Comparison of ENCODE assay signal across 17 mouse cellular contexts in genomic region chr11:114352146-114352795, GRCm38 (mm10).
DNase-seq lines count a peak whose midpoint lies in the region; ATAC-seq and TF ChIP-seq lines count a peak whose summit lies in the region.
"Had no signal": no experiment of that assay in that cellular context is flagged by ENCODE, and none has a peak within 500 bp of the region (broad histone marks: within the 10 kb centered on the region; RNA-seq: fewer than 3 reads in every experiment).

No protein-coding gene starts in this region.

- in situ Hi-C loops in Patski (cut with MboI; ENCODE audit: low pct_unique_long_range_greater_than_20kb): no loop called here

- ATAC-seq in heart, embryonic 11.5 days (replicated peaks; ENCODE audit: insufficient number of reproducible peaks, low FRiP score, low TSS enrichment): no peak
- ATAC-seq in Patski: peak; percentile 98
- no peak for ATAC-seq in heart, embryonic 16.5 days (replicated peaks; ENCODE audit: extremely low read depth, insufficient read depth, low FRiP score)
- ATAC-seq in megakaryocyte progenitor cell, adult 5-6 weeks (replicated peaks; ENCODE audit: poor library complexity): no peak
- ATAC-seq: midbrain, embryonic 13.5 days had no signal

- H3K27ac ChIP-seq in heart, embryonic 11.5 days (ENCODE audit: low read depth, low read length): no peak overlapping the region
- 0 out of 2 replicates have a peak overlapping the region, but pooled peaks have one; percentile 35 for H3K27ac ChIP-seq in heart, embryonic 16.5 days (ENCODE audit: low read length)
- H3K27ac ChIP-seq: forebrain, embryonic 12.5 days; midbrain, embryonic 13.5 days; neural tube, embryonic 15.5 days had no signal

- H3K9ac ChIP-seq in heart, embryonic 11.5 days (ENCODE audit: low read depth, low read length): no peak overlapping the region
- no peak overlapping the region for H3K9ac ChIP-seq in heart, embryonic 16.5 days (ENCODE audit: low read length)
- H3K9ac ChIP-seq: forebrain, embryonic 12.5 days; midbrain, embryonic 13.5 days; neural tube, embryonic 15.5 days had no signal

- CTCF ChIA-PET in Patski (lab: Charles Lee): interaction anchor here (1.3 kb wide), 1 partner anchor 10 kb away, joined by 4 read pairs; no protein-coding TSS in a partner anchor

- POLR2A ChIA-PET in Patski (lab: Charles Lee): no interaction called here

- H3K9me3 ChIP-seq in heart, embryonic 11.5 days (replicated peaks; ENCODE audit: control insufficient read depth, low read length): no peaks in the 10 kb centered on the region
- no peaks in the 10 kb centered on the region for H3K9me3 ChIP-seq in heart, embryonic 16.5 days (replicated peaks; ENCODE audit: control insufficient read depth, low read length)
- H3K9me3 ChIP-seq: forebrain, embryonic 12.5 days; midbrain, embryonic 13.5 days; neural tube, embryonic 15.5 days had no signal

- no peak overlapping the region for H3K4me3 ChIP-seq in heart, embryonic 11.5 days (ENCODE audit: low read depth, low read length)
- no peak overlapping the region for H3K4me3 ChIP-seq in heart, embryonic 16.5 days (ENCODE audit: low read length)
- H3K4me3 ChIP-seq: forebrain, embryonic 12.5 days; midbrain, embryonic 13.5 days; myocyte; neural tube, embryonic 15.5 days had no signal

- H3K4me2 ChIP-seq in heart, embryonic 11.5 days: no peak overlapping the region
- H3K4me2 ChIP-seq in heart, embryonic 16.5 days (ENCODE audit: low read depth, low read length): no peak overlapping the region
- H3K4me2 ChIP-seq: forebrain, embryonic 12.5 days; midbrain, embryonic 13.5 days; neural tube, embryonic 15.5 days had no signal

- no peak for TF ChIP-seq CTCF in Patski (IDR thresholded peaks at IDR 0.05)

- WGBS in heart, embryonic 11.5 days (ENCODE audit: insufficient replicate concordance): 46% methylated on average over 4 of the region's 4 CpGs
- WGBS in heart, embryonic 16.5 days: 42% methylated on average over 4 of the region's 4 CpGs

- 0 out of 2 replicates have a peak, but pooled peaks cover 2% of the 10 kb centered on the region for H3K4me1 ChIP-seq in heart, embryonic 11.5 days (ENCODE audit: control insufficient read depth, insufficient read depth, low read length)
- peaks cover 2% of the 10 kb centered on the region; the same call in 1 of the 2 replicates for H3K4me1 ChIP-seq in heart, embryonic 16.5 days (ENCODE audit: control insufficient read depth, insufficient read depth, low read length)

- H3K36me3 ChIP-seq in heart, embryonic 11.5 days (ENCODE audit: control insufficient read depth, insufficient read depth, low read length): no peaks in the 10 kb centered on the region
- no peaks in the 10 kb centered on the region for H3K36me3 ChIP-seq in heart, embryonic 16.5 days (ENCODE audit: control insufficient read depth, insufficient read depth)
- H3K36me3 ChIP-seq: forebrain, embryonic 12.5 days; midbrain, embryonic 13.5 days; neural tube, embryonic 15.5 days had no signal

- DNase-seq in heart, adult 8-10 months (ENCODE audit: low spot score): peak; percentile 4
- DNase-seq in Patski (ENCODE audit: low read depth, low spot score): peak; percentile 90
- peak; percentile 7 for DNase-seq in lung, postnatal 25 days (ENCODE audit: low spot score)
- DNase-seq in testis, postnatal 14 days (ENCODE audit: low spot score): no peak
- DNase-seq: cerebellum, postnatal 14 days; embryo, embryonic 11 days; gastrocnemius, postnatal 14 days; kidney, adult 2 months; liver; thymus, postnatal 4 days had no signal

- H3K27me3 ChIP-seq in heart, embryonic 11.5 days (ENCODE audit: control insufficient read depth, insufficient read depth, low read length): no peaks in the 10 kb centered on the region
- H3K27me3 ChIP-seq in Patski: no peaks in the 10 kb centered on the region
- H3K27me3 ChIP-seq in heart, embryonic 16.5 days (ENCODE audit: control insufficient read depth, insufficient read depth, low read length): no peaks in the 10 kb centered on the region
- H3K27me3 ChIP-seq: forebrain, embryonic 12.5 days; midbrain, embryonic 13.5 days; neural tube, embryonic 15.5 days had no signal
